Mouse (Mus musculus) liver, postnatal 0 days (tissue): Measurements from ENCODE around the gene St7. TPM values are rescaled to one million over a fixed set of nuclear protein-coding genes. Genes with fewer than 3 reads are reported as not detected.

Source experiments
- ATAC-seq: fragments of 200-750 bp; cut with Nextera tagmentation; 2 replicates; pipeline ENCODE4 v1.8.0; 2017; ENCODE audit warnings: mild to moderate bottlenecking, moderate library complexity
- DNase-seq: peaks from one replicate; pipeline ENCODE4 v3.0.0-alpha.2; 2016
- H3K27ac ChIP-seq: fragments of 300-500 bp; sonication (generic); 2 replicates; pipeline ENCODE4 v1.5.1; 2014; ENCODE audit warnings: antibody characterized with exemption, moderate library complexity, mild to moderate bottlenecking, low read depth
- H3K27me3 ChIP-seq: fragments of 300-500 bp; sonication (generic); 2 replicates; pipeline ENCODE4 v1.6.1; 2014; ENCODE audit warnings: low read length, control low read depth, mixed read lengths; ENCODE audit not compliant: insufficient read depth
- H3K36me3 ChIP-seq: fragments of 300-500 bp; sonication (generic); replicated peaks from 2 replicates; pipeline ENCODE4 v1.6.1; 2014; ENCODE audit warnings: mild to moderate bottlenecking, control low read depth, low read length, moderate library complexity, mixed read lengths; ENCODE audit not compliant: insufficient read depth
- H3K4me1 ChIP-seq: fragments of 300-500 bp; sonication (generic); 2 replicates; pipeline ENCODE4 v1.6.1; 2014; ENCODE audit warnings: antibody characterized with exemption, mild to moderate bottlenecking, control low read depth; ENCODE audit not compliant: insufficient read depth
- H3K4me2 ChIP-seq: fragments of 300-500 bp; sonication (generic); 2 replicates; pipeline ENCODE4 v1.6.1; 2014; ENCODE audit warnings: low read depth, mild to moderate bottlenecking, low read length, moderate library complexity, mixed read lengths
- H3K4me3 ChIP-seq: fragments of 300-500 bp; sonication (generic); 2 replicates; pipeline ENCODE4 v1.5.1; 2014; ENCODE audit warnings: low read depth, low read length
- H3K9ac ChIP-seq: fragments of 300-500 bp; sonication (generic); replicated peaks from 2 replicates; pipeline ENCODE4 v1.6.1; 2014; ENCODE audit warnings: mild to moderate bottlenecking, moderate library complexity
- H3K9me3 ChIP-seq: fragments of 300-500 bp; sonication (generic); 2 replicates; pipeline ENCODE4 v1.6.1; 2016; ENCODE audit warnings: mild to moderate bottlenecking, control low read depth, low read length, mixed read lengths
- CTCF ChIP-seq: sonication (generic); IDR thresholded peaks from 2 replicates; pipeline ENCODE4 v1.5.1; 2016; ENCODE audit warnings: antibody characterized with exemption, low read depth
- EP300 ChIP-seq: IDR thresholded peaks from 2 replicates; pipeline ENCODE4 v1.6.1; 2016; ENCODE audit warnings: antibody characterized with exemption, low read depth, mild to moderate bottlenecking
- WGBS: fragments of 180-500 bp; shearing (Covaris S2); extraction: QIAGEN DNeasy Blood & Tissue Kit; methylation state at CpG from one replicate; pipeline ENCODE4 v1.1.7; 2014; ENCODE audit not compliant: insufficient replicate concordance; 5-methylcytosine and 5-hydroxymethylcytosine counted together
- polyA plus RNA-seq: library from polyadenylated mRNA; unstranded; fragments of >200 nt; fragmentation: Nextera tagmentation; extraction: Ambion mirVana; gene quantifications from 2 replicates; pipeline ENCODE4 v1.2.1, GENCODE M21; 2015

Gene St7
- polyA plus RNA-seq, 1 experiment from 2014 or later, result 11.0 TPM

GRCm38 (mm10) chr6:17790251-17790650, 97.5 kb downstream of the St7 start:
- H3K27me3 ChIP-seq, result no peaks in the 10 kb centered on the region

GRCm38 (mm10) chr6:17793471-17793870, 100.7 kb downstream of the St7 start:
- no peak overlapping the region for H3K4me2 ChIP-seq
- no peaks in the 10 kb centered on the region for H3K4me1 ChIP-seq
- H3K27ac ChIP-seq, result no peak overlapping the region
- ATAC-seq (no peak), DNase-seq (no peak)
- H3K9me3 ChIP-seq, result no peaks in the 10 kb centered on the region
- H3K9ac ChIP-seq, result no peak overlapping the region
- H3K4me3 ChIP-seq, result no peak overlapping the region
- whole genome bisulfite sequencing, result 84% methylated on average over 3 of the region's 3 CpGs
- TF ChIP-seq EP300, result no peak
- TF ChIP-seq CTCF, result no peak
- H3K36me3 ChIP-seq, result no peaks in the 10 kb centered on the region
- H3K27me3 ChIP-seq, result no peaks in the 10 kb centered on the region

More at GRCm38 (mm10) chr6:17790251-17790650, 97.5 kb downstream of the St7 start:
- H3K27ac ChIP-seq, result no peak overlapping the region
- H3K4me2 ChIP-seq, result no peak overlapping the region
- ATAC-seq (no peak), DNase-seq (no peak)
- H3K4me3 ChIP-seq, result no peak overlapping the region
- no peak for TF ChIP-seq CTCF
- TF ChIP-seq EP300, result no peak
- 80% methylated on average over 1 of the region's 1 CpGs for WGBS
- H3K9ac ChIP-seq, result no peak overlapping the region
- no peaks in the 10 kb centered on the region for H3K36me3 ChIP-seq
- H3K9me3 ChIP-seq, result no peaks in the 10 kb centered on the region
- H3K4me1 ChIP-seq, result no peaks in the 10 kb centered on the region

DNA sequence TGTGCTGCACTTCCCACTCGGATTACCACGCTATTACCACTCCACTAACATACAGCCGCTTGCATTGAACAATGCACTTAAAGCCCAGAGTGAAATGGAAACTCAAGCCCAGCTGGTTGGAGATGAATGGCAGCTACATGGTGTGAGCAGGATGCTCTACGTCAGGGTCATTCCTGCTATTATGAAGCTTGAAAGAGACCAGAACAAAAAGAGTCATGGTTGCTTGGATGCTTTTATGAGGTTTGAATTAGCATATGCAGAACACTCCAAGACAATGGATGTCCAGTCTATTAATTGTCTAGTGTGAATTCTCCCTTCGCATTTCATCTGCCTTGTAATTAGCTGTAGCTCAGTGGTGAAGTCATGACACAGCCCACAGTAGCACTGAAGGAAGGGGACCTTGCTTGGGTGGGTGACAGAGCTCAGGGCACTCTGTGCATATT, 104.6 kb downstream of the St7 start:
- 90% methylated on average over 5 of the region's 5 CpGs for WGBS

DNA sequence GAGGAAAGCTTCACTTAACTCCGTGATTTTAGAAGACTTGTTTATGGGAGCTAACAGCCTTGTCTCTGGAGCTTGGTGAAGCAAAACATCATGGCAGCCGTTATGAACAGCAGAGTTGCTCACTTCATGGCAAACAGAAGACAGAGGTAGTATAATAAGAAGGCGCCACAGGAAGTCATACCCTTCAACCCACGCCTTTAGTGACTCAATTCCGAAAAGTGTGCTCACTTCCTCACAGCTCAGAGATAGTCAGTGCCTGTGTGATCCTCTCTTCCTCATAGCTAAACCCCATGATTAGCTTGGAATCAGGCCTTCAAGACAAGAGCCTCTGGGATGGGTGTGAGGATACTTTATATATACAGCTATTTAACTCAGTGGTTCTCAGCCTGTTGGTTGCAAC, 108.0 kb downstream of the St7 start:
- H3K9ac ChIP-seq, result no peak overlapping the region
- H3K9me3 ChIP-seq, result no peaks in the 10 kb centered on the region
- H3K4me2 ChIP-seq, result no peak overlapping the region
- no peak overlapping the region for H3K27ac ChIP-seq
- DNase-seq (no peak), ATAC-seq (no peak)
- H3K4me1 ChIP-seq, result no peaks in the 10 kb centered on the region
- H3K36me3 ChIP-seq, result no peaks in the 10 kb centered on the region
- WGBS, result 78% methylated on average over 5 of the region's 5 CpGs
- TF ChIP-seq CTCF (no peak), EP300 (no peak)
- H3K27me3 ChIP-seq, result no peaks in the 10 kb centered on the region
- no peak overlapping the region for H3K4me3 ChIP-seq

More for the DNA sequence above, 104.6 kb downstream of the St7 start:
- Histone ChIP-seq H3K4me1 (no peaks in the 10 kb centered on the region), H3K27ac (no peak overlapping the region), H3K4me3 (no peak overlapping the region), H3K4me2 (no peak overlapping the region), H3K9me3 (no peaks in the 10 kb centered on the region), H3K36me3 (no peaks in the 10 kb centered on the region), H3K27me3 (no peaks in the 10 kb centered on the region), H3K9ac (no peak overlapping the region)
- ATAC-seq (no peak), DNase-seq (no peak)
- TF ChIP-seq CTCF, result no peak
- TF ChIP-seq EP300, result no peak

- no peak overlapping the region for H3K27ac ChIP-seq
- no peaks in the 10 kb centered on the region for H3K9me3 ChIP-seq
- no peak overlapping the region for H3K4me2 ChIP-seq
- no peaks in the 10 kb centered on the region for H3K27me3 ChIP-seq
- DNase-seq, result no peak
- no peak overlapping the region for H3K9ac ChIP-seq
- TF ChIP-seq EP300 (no peak), CTCF (no peak)
- 51% methylated on average over 3 of the region's 3 CpGs for WGBS
- H3K4me3 ChIP-seq, result no peak overlapping the region
- H3K36me3 ChIP-seq, result no peaks in the 10 kb centered on the region
- H3K4me1 ChIP-seq, result no peaks in the 10 kb centered on the region
- no peak for ATAC-seq
Observed at GRCm38 (mm10) chr6:17804468-17804867, 111.7 kb downstream of the St7 start.

DNA sequence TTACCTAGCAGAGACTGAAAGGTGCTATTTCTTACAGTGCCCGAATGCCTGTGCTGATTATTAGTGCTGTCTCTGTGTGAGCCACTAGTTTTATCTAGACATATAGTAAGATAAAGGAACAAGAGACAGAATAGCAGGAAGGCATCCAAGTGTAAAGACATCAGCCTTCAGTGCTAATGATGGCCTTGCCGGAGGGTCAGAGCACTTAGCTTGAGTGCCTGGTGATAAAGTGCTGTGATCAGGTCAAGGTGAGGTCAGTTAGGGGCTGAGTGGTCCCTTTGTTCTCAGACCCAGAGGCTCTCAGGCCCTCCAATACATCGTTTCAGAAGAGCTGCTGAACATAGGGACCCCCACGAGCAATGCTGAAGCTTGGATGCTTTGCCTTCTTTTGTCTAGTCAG, 113.8 kb downstream of the St7 start:
- TF ChIP-seq EP300 (no peak), CTCF (no peak)
- H3K4me2 ChIP-seq, result no peak overlapping the region
- 46% methylated on average over 4 of the region's 4 CpGs for WGBS
- H3K27me3 ChIP-seq, result no peaks in the 10 kb centered on the region
- H3K27ac ChIP-seq, result no peak overlapping the region
- H3K36me3 ChIP-seq, result no peaks in the 10 kb centered on the region
- no peak overlapping the region for H3K4me3 ChIP-seq
- DNase-seq (no peak), ATAC-seq (no peak)
- no peaks in the 10 kb centered on the region for H3K4me1 ChIP-seq
- no peak overlapping the region for H3K9ac ChIP-seq
- no peaks in the 10 kb centered on the region for H3K9me3 ChIP-seq

DNA sequence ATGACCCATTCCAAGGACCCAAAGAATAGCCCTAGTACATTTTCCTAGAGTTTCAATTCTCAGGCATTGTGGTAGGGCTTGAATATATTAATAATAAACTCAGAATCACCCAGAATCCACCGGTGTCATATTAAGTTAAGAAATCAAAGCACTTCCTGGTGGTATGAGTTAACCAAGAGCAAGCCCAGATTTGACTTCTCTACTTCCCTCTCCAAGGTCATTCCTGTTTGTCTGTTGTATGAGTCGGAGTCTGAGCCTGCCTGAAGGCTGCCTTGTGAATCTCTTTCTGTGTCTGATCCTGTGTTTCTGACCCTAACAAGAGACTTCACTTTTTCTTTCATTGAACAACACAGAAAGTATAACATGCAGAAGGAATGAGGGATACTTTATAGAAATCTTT, 118.3 kb downstream of the St7 start:
- Histone ChIP-seq H3K27ac (no peak overlapping the region), H3K9me3 (no peaks in the 10 kb centered on the region), H3K9ac (no peak overlapping the region), H3K27me3 (no peaks in the 10 kb centered on the region), H3K4me2 (no peak overlapping the region), H3K4me3 (no peak overlapping the region), H3K36me3 (no peaks in the 10 kb centered on the region), H3K4me1 (no peaks in the 10 kb centered on the region)
- ATAC-seq (no peak), DNase-seq (no peak)
- 59% methylated on average over 2 of the region's 2 CpGs for WGBS
- TF ChIP-seq EP300, result no peak
- no peak for TF ChIP-seq CTCF
